Mouse (Mus musculus): Measurements from ENCODE around the gene Ppp1r12a.
"Not testable (repeated sequence)": the region's sequence is repeated elsewhere in the genome, so short reads cannot be mapped to it uniquely, and the experiment has no call there.

Gene Ppp1r12a

DNA sequence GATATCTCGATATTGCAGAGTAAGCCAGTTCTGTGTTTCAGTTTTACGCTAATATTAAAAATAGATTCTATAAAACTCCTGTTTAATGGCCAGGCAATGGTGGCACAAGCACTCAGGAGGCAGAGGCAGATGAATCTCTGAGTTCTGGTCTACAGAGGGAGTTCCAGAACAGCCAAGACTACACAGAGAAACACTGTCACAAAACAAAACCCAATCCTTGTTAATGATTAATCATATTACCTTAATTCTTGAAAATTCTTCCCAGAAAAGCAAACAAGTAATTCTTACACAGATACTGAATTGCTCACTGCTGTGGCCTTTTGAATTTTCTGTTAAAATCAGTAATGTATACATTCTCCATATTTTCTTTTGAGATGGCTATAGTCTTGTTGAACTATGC, 37.0 kb downstream of the Ppp1r12a start:
- DNase-seq (ENCODE audit: low read depth, low spot score), result no peak

DNA sequence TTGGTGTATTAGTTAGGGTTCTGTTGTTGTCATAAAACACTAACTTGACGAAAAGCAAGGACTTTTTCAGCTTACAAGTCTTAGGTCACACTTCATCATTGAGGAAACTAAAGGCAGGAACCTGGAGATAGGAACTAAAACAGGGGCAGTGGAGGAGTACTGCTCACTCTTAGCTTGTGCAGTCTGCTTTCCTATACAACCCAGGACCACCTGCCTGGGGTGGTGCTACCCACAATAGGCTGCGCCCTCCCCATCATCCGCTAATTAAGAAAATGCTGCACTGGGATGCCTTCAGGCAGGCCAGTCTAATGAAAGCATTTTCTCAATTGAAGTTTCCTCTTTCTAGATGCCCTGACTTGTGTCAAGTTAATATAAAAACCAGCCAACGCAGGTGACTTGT, 40.1 kb downstream of the Ppp1r12a start:
- no peak for DNase-seq (ENCODE audit: low read depth, low spot score)

DNA sequence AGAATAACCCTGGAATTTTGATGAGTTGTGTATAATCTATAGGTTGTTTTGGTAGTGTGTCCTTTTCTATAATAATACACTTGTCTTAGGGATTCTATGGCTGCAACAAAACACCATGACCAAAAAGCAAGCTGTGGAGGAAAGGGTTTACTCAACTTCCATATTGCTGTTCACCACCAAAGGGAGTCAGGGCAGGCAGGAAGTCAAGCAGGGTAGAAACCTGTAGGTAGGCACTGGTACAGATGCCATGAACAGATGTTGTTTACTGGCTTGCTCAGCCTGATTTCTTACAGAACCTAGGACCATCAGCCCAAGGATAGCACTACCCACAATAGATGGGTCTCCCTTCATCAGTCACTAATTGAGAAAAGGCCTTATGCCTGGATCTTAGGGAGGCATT, 41.4 kb downstream of the Ppp1r12a start:
- no peak for DNase-seq (ENCODE audit: low read depth, low spot score)

DNA sequence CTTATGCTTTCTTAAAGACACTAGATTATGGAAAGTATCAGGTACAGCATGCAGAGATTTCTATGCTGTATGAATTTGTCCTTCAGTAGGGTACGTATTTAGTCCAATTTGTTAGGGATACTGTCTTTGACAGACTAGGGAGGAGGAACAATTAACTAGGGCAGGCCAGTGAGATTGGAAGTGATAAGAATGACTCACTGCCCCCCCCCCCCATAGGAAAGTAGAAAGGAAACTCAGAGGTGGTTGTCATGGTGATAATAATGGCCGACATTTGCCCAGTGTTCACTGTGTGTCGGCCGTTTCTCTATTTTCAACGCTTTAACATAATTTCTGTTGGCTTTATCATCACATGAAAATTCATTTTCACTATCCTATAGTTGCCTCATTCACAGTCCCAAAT, 47.4 kb downstream of the Ppp1r12a start:
- DNase-seq (ENCODE audit: low read depth, low spot score), result no peak

DNA sequence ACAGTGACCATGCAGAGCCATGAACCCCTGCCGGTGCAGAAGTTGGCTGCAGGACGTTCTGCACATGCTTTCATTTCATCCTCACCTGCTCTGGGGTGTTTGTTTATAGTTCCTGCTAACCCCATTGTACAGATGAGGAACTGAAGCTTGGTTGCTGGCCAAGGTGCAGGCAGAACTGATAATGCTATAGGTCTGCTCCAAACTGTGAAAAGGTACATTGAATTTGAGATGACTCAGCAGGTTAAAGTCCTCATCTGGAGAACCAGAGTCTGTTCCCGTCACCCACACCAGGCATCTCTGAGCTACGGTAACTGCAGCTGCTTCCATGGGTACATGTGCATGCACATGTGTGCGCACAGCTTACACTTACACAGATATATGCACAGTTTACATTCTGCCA, 62.4 kb downstream of the Ppp1r12a start:
- DNase-seq (ENCODE audit: low read depth, low spot score), result no peak

- peak; percentile 5 for DNase-seq (ENCODE audit: low read depth, low spot score)
These were observed 75.1 kb downstream of the Ppp1r12a start for GRCm38 (mm10) chr10:108237049-108237448.

- DNase-seq (ENCODE audit: low read depth, low spot score), result no peak
These were observed 77.1 kb downstream of the Ppp1r12a start for GRCm38 (mm10) chr10:108239061-108239460.

GRCm38 (mm10) chr10:108250710-108251109, 88.7 kb downstream of the Ppp1r12a start:
- DNase-seq (ENCODE audit: low read depth, low spot score), result no peak

DNA sequence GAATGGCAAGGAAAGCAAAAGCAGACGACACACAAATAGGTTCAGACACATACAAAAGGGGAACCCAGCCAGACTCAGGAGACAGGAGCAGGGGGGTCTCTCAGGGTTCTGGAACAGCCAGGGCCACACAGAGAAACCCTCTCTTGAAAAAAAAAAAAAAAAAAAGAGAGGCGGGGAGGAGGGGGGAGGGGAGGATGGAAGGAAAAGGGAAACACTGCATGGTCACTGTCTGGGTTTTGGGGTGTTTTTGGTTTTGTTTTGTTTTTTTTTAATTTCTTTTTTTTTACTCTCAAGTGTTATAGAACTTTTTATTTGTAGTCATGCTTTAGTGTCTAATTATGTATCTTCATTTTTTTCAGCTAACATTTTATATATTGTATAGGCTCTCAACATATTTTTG, 89.2 kb downstream of the Ppp1r12a start:
- no peak for DNase-seq (ENCODE audit: low read depth, low spot score)

DNA sequence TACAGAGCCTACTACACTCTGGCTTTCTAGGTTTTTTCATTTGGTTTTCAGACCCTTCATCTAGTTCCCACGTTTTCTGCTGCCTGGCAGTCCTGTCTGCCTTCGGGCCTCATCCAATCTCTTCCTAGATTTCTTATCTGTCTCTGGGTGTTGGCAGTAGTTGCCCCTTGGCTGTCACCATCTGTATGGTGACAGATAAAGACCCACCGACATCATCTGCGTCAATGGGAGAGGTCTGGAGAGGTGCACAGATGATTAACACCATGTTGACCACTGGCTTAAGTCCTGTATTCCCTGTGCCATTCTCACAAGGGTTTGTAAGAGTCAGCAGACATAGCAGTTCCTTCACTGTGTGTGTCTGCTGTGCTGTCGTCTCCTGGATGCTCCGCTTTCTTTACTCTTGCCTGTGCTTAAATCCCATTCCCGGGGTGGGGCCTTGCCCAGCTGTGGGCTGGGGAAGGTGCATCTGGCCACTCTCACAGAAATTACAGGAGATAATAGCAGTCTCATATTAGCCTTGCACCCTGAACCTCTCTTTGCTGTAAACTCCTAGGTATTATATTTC, 93.9 kb downstream of the Ppp1r12a start:
- DNase-seq (ENCODE audit: low read depth, low spot score), result no peak

- no peak for DNase-seq (ENCODE audit: low read depth, low spot score)
These were observed 98.9 kb downstream of the Ppp1r12a start for GRCm38 (mm10) chr10:108260931-108261330.

DNA sequence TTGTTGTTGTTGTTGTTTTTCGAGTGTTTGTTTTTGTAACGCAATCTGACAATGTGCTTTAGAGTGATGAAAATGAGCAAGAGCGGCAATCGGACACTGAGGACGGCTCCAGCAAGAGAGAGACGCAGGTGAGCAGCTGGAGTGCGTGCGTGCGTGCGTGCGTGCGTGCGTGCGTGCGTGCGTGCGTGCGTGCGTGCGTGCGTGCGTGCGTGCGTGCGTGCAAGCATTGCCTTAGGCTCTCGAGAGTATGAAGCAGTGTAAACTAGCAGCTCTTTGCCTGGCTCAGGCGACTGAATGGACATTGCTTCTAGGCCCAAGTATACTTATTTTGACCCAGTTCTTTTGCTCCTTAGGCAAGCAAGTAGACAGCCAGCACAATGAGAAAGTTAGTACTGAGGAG, 102.6 kb downstream of the Ppp1r12a start:
- DNase-seq (ENCODE audit: low read depth, low spot score), result no peak

DNA sequence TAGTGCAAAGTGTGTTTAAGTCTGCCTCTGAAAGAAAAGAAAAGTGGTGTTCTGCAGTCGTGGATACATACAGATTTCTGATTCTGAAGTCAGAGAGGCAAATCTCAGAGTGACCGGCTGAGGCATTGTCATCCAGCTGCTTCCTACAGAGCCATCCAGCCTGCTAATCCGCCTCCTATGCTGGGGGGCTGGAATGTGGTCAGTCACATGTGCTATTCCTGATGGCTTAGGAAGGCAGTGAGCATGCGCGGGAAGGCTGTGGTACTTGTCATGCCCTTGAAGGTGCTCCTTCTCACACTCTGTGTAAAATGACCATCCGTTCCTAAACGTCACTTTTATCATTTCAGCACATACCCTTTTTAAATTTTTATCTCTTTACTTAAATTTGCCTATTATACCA, 109.2 kb downstream of the Ppp1r12a start:
- DNase-seq (ENCODE audit: low read depth, low spot score), result no peak

- no peak for DNase-seq (ENCODE audit: low read depth, low spot score)
These were observed 114.7 kb downstream of the Ppp1r12a start for GRCm38 (mm10) chr10:108276678-108277077.

DNA sequence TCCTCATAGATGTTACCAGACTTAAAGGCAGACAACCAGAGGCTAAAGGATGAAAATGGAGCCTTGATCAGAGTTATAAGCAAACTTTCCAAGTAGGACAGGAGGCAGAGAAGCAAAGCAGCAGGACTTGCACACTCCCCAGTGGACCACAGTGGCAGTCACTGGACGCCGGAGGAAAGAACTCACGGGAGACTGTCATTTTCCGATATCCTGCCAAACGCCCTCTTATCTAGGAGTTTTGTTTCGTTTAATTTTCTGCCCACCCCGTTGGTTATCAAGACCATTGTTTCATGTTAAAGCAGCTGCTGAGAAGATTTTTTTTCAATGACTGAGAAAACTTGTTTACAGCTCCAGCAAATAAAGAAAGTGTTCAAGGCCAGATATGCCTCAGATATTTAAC, 115.2 kb downstream of the Ppp1r12a start:
- DNase-seq (ENCODE audit: low read depth, low spot score), result no peak

- not testable (repeated sequence) for DNase-seq (ENCODE audit: low read depth, low spot score)
These were observed 119.1 kb downstream of the Ppp1r12a start for GRCm38 (mm10) chr10:108281099-108281498.

DNA sequence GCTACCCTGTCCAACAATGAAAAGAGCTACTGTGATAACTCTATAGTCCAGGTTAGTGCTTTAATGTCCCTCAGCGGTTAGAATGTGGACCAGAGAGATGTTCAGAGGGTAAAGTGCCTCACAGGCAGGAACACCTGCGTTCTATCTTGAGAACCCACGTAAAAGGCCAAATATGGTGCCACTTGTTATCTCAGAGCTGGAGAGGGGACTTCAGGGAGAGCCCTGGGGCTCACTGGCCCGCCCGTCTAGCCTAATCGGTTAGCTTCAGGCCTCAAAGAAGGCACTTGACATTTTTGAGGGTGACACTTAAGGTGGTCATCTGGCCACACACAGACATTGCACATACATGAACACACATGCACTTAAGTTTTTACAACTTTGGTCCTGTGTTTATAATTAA, 120.4 kb downstream of the Ppp1r12a start:
- no peak for DNase-seq (ENCODE audit: low read depth, low spot score)

GRCm38 (mm10) chr10:108283418-108283817, 121.4 kb downstream of the Ppp1r12a start:
- DNase-seq (ENCODE audit: low read depth, low spot score), result no peak

DNA sequence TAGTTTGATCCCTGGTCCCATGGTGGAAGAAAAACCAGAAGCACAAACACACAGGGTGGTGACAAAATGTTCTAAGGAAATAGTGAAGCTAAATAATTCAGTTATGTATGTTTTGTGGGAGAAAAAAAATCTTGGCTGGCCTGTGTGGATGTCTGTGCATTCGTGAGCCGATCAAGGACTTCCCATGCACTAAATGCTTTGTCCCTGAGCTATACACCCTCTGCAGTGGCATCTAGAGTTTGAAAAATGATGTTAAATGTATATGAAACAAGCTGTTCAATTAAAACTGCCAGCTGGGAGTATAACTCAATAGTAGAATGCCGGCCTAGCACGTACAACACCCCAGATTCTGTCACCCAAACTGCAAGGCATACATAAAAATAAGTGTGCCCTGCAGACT, 121.8 kb downstream of the Ppp1r12a start:
- no peak for DNase-seq (ENCODE audit: low read depth, low spot score)

DNA sequence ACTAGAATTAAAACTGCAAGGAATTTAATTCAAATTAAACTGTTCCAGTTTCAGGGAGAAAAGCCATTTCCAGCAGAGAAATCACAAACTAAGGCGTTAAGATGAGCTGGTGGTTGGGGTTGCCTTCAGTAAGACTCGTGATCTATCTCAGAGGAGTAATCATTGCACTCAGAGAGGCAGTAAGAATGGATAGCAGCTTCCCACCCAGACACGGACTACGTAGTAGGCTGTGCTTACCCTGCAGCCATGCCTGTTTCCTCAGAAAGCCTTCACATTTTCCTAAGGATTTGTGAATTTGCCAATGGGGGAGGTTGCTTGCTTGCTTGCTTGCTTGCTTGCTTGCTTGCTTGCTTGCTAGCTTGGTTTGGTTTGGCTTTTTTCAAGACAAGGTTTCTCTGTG, 122.5 kb downstream of the Ppp1r12a start:
- no peak for DNase-seq (ENCODE audit: low read depth, low spot score)

- DNase-seq (ENCODE audit: low read depth, low spot score), result no peak
These were observed 123.0 kb downstream of the Ppp1r12a start for GRCm38 (mm10) chr10:108284977-108285376.

DNA sequence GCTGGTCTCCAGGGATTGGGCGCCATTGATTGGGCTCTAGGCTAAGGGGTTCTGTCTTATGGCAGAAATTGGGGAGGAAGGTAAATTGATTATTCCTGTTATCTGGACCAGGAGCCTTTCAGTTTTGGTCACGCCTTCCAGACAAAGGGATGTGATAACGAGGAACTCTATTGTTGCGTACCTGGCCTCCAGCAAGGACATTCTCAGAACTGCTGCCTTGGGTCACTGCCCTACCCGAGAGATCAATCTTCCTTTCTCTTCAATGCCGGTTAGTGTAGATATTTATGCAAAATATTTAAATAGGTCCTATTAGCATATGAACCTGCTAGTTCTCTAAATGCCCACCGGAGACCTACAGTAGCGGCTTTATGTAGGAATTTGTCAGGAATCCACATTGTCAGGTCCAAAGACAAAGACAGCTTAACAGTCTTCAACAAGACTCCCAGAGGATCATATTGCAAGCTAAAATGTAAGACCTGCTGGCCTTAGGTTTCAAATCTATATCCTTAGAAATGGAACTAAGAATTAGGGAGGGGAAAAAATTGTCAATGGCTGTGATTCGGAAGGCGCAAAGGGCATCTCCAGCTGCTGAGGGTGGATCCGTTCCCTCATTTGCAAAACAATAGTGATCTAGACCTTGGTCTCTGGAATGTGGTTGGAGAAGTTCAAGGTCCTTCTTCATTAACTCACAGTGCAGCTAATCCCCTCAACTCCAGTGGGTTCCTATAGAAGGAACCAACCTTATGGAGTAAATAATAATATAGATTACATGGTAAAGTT, 124.9 kb downstream of the Ppp1r12a start:
- no peak for DNase-seq (ENCODE audit: low read depth, low spot score)

GRCm38 (mm10) chr10:108287438-108287801, 125.4 kb downstream of the Ppp1r12a start:
- no peak for DNase-seq (ENCODE audit: low read depth, low spot score)

DNA sequence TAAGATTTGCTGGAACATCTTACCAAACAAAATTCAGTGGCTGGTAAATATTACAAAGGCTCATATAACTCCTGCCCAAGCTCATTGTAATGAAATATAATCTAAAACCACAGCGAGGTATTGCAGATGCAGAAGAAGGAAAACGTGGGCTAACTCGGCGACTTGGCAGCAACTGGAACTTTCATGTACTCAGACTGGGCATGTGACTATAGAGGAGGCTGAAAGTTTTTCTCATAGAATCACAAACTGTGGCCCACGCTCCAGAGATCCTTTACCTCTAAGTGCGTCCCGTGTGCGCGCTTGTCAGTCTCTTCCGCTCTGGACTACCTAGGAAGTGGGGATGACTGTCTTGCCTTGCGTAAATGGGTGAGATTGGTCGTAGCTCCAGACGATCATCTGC, 128.1 kb downstream of the Ppp1r12a start:
- no peak for DNase-seq (ENCODE audit: low read depth, low spot score)
